Mouse (Mus musculus) stomach, postnatal 0 days (tissue): ENCODE measurements at regions not wholly inside any gene's neighbourhood (a gene's known extent, or its start where the extent isn't known, plus 50 kb on each side); places are given as distances from the start of the nearest gene placed in this dataset.

Experiments
- CTCF ChIP-seq: IDR thresholded peaks from 2 replicates; pipeline ENCODE4 v1.5.1; 2016; ENCODE audit warnings: antibody characterized with exemption, low read depth, mild to moderate bottlenecking, moderate library complexity
- EP300 ChIP-seq: optimal IDR thresholded peaks from 2 replicates; pipeline ENCODE3; 2016; ENCODE audit warnings: antibody characterized with exemption

- TF ChIP-seq CTCF (no peak), EP300 (no peak)
Measured at GRCm38 (mm10) chr1:177663163-177663562, 66.5 kb upstream of the 1700016C15Rik start.
